Mouse (Mus musculus) layer of hippocampus, adult 18-20 months (tissue): Measurements from ENCODE around the gene Hrct1. TPM values are rescaled to one million over a fixed set of nuclear protein-coding genes. Genes with fewer than 3 reads are reported as not detected.

ENCODE experiments used
- DNase-seq, 2 experiments: peaks; one replicate each; pipeline ENCODE4 v3.0.0; 2022; ENCODE audit warnings: low spot score in 2 of 2
- total RNA-seq, 2 experiments: library from RNA; stranded (reverse); gene quantifications; 2 replicates each; pipeline ENCODE4 v1.2.3; 2021

Hrct1 gene
- total RNA-seq, 2 experiments from 2014 or later, result 0.79 to 1.6 TPM

DNA sequence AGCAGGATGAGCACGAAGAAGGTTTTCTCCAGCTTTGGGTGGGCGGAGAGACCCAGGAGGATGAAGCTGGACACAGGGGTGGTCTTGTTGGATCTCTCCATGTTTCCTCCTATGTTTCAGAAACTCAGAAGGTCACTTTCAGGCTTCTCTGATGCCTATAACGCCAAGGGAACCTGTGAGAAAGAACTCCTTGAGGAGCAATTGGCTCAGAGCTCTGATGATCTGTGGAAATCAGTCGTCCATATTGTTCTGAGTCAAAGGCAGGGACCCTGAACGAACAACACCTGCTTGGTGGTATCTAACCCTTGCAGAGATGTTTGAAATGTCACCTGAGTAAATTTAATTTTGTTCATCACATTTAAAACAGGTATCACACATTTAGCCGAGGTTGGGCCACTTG, 43.9 kb downstream of the Hrct1 start, which contains the start of gene Olfr159:
Gene Olfr159, minus strand, starts transcription at position 101 of the 400 bp plus-strand sequence.
- DNase-seq, result no peak

- DNase-seq, result no peak
Measured at GRCm38 (mm10) chr4:43771626-43772025, 44.6 kb downstream of the Hrct1 start.

GRCm38 (mm10) chr4:43772304-43772703, 45.3 kb downstream of the Hrct1 start:
- DNase-seq, result no peak

Other genes starting within 250 kb of the Hrct1 start
- not detected for gene Sit1, start 243.5 kb upstream of the Hrct1 start, total RNA-seq
- 10 to 100 TPM; 27.7 to 29.3 TPM for gene Ccdc107, start 234.3 kb upstream of the Hrct1 start, total RNA-seq
- not detected for gene Arhgef39, start 227.5 kb upstream of the Hrct1 start, total RNA-seq
- gene Car9, start 220.2 kb upstream of the Hrct1 start, total RNA-seq, result not detected
- 1 to 10 TPM; 4.2 to 4.8 TPM for gene Tpm2, start 203.4 kb upstream of the Hrct1 start, total RNA-seq
- gene Creb3, start 164.9 kb upstream of the Hrct1 start, total RNA-seq, result 10 to 100 TPM; 67.4 to 74.5 TPM
- gene Tln1, start 164.5 kb upstream of the Hrct1 start, total RNA-seq, result 10 to 100 TPM; 35.8 to 42.1 TPM
- gene Rgp1, start 148.5 kb upstream of the Hrct1 start, total RNA-seq, result 10 to 100 TPM; 43.6 to 48.0 TPM
- gene Gba2, start 148.3 kb upstream of the Hrct1 start, total RNA-seq, result 10 to 100 TPM; 58.8 to 65.2 TPM
- not detected for gene Msmp, start 142.7 kb upstream of the Hrct1 start, total RNA-seq
- gene Npr2, start 95.3 kb upstream of the Hrct1 start, total RNA-seq, result 10 to 100 TPM; 47.2 to 52.7 TPM
- gene Spag8, start 73.6 kb upstream of the Hrct1 start, total RNA-seq, result 1 to 10 TPM; 1.4 to 2.3 TPM
- 10 to 100 TPM; 31.3 to 36.7 TPM for gene Hint2, start 70.7 kb upstream of the Hrct1 start, total RNA-seq
- gene Tmem8b, start 58.2 kb upstream of the Hrct1 start, total RNA-seq, result 10 to 100 TPM; 68.2 to 72.1 TPM
- gene Fam221b, start 58.0 kb upstream of the Hrct1 start, total RNA-seq, result 1 to 10 TPM; 1.5 to 1.8 TPM
- gene Olfr70, start 26.4 kb upstream of the Hrct1 start, total RNA-seq, result not detected
- gene Olfr71, start 16.9 kb upstream of the Hrct1 start, total RNA-seq, result not detected
- gene Spaar, start 2.8 kb downstream of the Hrct1 start, total RNA-seq, result 1 to 10 TPM in 1 of 2 experiments, under 1 TPM in 1; 0.58 to 1.3 TPM
- gene Olfr159, start 43.8 kb downstream of the Hrct1 start, total RNA-seq, result not detected
- not detected for gene Olfr156, start 96.7 kb downstream of the Hrct1 start, total RNA-seq
- not detected for gene Olfr157, start 113.0 kb downstream of the Hrct1 start, total RNA-seq
- not detected for gene Olfr155, start 124.4 kb downstream of the Hrct1 start, total RNA-seq
- gene Reck, start 148.3 kb downstream of the Hrct1 start, total RNA-seq, result 1 to 10 TPM; 6.0 to 6.2 TPM
- gene Glipr2, start 230.2 kb downstream of the Hrct1 start, total RNA-seq, result 1 to 10 TPM; 3.3 to 4.0 TPM